Mouse (Mus musculus) brain, embryonic 18.5 days (tissue): ENCODE results near the gene Rybp.

Experiments
- DNase-seq: peaks from one replicate; pipeline ENCODE4 v3.0.0-alpha.2; 2012; ENCODE audit warnings: low read depth, low spot score

The Rybp gene

DNA sequence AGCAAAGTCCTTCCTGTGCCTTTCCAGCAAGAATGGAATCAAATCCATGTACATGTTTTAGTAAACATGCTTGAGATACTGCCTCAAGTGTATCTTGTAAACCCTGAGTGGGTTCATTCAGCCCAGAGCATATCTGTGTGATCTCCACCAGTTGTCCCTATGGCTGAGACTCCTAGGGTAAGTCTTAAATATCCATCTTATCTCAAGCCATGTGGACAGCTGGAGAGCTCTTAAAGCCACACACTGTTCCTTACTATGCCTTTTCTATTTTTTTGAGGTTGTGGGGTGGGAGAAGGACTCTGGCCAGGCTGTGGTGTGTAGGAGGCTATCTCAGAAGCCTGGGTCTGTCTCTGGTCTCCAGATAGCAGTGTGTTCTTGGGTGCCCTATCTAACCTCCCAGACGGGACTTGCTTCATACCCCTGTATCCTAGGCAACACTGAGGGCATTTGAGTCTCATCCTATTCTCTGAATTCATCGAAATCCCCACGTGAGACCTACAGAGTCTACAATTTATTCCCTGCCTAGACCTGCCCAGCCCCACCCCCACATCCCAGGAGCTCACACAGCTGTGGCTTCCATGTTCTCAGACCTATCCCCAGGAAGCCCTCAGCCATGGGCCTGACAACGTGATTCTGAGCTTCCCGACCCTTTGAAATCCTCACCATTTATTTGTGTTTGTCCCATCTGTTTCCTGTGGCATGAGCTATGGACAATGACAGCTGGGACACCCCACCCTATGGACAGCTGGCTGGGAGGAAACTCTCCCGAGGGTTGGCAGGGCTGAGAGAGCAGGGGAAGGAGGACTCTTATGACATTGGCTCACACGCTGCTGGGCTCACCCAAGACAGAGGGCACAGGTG is 98.2 kb downstream of the Rybp start:
- no peak for DNase-seq

DNA sequence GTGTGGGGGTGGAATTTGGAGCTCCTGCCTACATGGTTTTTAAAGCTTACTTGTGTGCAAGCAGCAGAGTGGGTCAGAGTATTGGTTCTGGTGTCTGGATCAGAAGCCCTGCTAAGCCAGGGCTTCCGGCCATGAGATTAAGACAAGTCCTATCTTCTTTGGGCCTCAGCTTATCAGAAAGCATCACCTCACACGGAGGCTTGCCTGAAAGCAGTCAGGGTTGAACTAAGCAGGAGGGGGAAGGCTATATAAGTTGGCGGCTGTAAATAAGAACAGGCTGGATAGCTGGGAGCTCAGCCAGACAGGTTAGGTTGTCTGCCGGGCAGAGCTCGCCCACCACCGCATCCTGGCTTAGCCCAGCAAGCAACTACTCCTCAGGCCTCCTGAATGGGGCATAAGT is 99.5 kb downstream of the Rybp start:
- no peak for DNase-seq

- no peak for DNase-seq
Observed at GRCm38 (mm10) chr6:100186789-100187188, 100.5 kb downstream of the Rybp start.

DNA sequence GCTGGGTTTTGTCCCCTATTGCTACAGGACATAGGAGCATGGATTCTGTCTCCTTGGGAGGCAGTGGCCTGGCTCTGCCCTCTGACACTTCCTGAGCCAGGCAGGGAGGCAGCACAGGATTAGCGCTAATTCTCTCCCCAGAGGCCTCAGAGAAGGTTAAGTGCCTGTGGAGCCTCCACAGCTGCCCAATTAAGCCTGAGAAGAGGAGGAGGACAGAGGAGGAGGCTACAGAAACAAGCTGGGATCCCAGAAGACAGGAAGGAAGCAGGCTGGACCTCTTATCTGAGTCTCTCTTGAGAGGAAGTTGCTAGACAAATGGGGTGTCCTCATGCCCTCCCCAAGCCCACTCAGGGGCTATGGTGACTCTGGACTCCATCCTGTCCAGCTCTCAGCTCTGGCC is 101.8 kb downstream of the Rybp start:
- DNase-seq = no peak

GRCm38 (mm10) chr6:100183344-100183743 is 103.9 kb downstream of the Rybp start:
- DNase-seq = no peak

- DNase-seq = no peak
Observed at GRCm38 (mm10) chr6:100180883-100181262, 106.4 kb downstream of the Rybp start.

GRCm38 (mm10) chr6:100180213-100180882 is 106.9 kb downstream of the Rybp start:
- DNase-seq = no peak

GRCm38 (mm10) chr6:100178830-100179229 is 108.5 kb downstream of the Rybp start:
- no peak for DNase-seq
